ENCODE assay signal across 9 mouse cellular contexts in the genomic region with DNA sequence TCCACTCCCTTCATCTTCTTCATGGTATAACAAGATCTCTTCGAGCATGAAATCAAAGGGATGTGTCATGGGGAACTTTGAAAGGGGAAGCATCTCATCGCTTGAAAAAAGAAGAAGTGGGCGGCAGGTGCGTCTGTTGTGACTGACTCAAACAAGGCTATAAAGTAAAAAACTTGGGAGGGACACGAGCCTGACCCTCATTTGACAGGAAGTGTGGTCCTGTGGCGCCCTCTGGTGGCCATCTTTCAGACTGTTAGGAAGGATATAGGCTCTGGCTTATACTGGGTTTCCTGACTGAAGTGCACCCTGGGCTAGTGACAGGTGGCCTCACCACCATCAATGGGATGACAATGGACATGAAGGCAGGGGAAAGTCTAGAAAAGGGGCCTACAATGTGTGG. TPM values are rescaled to one million over a fixed set of nuclear protein-coding genes. Genes with fewer than 3 reads are reported as not detected.
A peak's percentile ranks its signal among the peaks of the same experiment; 100 is the strongest.
DNase-seq lines count a peak whose midpoint lies in the region; ATAC-seq and TF ChIP-seq lines count a peak whose summit lies in the region.
"Had no signal": no experiment of that assay in that cellular context is flagged by ENCODE, and none has a peak within 500 bp of the region (broad histone marks: within the 10 kb centered on the region; RNA-seq: fewer than 3 reads in every experiment).

No protein-coding gene starts in this region.

- no peak for ATAC-seq in embryonic facial prominence, embryonic 14.5 days (ENCODE audit: low read depth)
- peak; percentile 82 to 88 for ATAC-seq in hematopoietic stem cell, adult 5-6 weeks (replicated peaks in 1 of 2; ENCODE audit: insufficient read depth in 1 of 2, low FRiP score in 2 of 2, low TSS enrichment in 1 of 2, low read depth in 1 of 2, poor library complexity in 2 of 2, severe bottlenecking in 2 of 2)
- no peak for ATAC-seq in erythroid progenitor cell, adult 5-6 weeks (replicated peaks; ENCODE audit: low FRiP score, poor library complexity, severe bottlenecking)

- TF ChIP-seq CTCF in MEL (IDR thresholded peaks at IDR 0.05 in 2 of 3, conservative IDR thresholded peaks at IDR 0.05 in 1 of 3; ENCODE audit: control insufficient read depth in 1 of 3, insufficient read depth in 1 of 3, low read depth in 2 of 3, low read length in 3 of 3, poor library complexity in 1 of 3, severe bottlenecking in 1 of 3), result peak; percentile 71 to 99 (median 91)
- peak; percentile 83 for TF ChIP-seq CTCF in bone marrow, adult 2 months (IDR thresholded peaks at IDR 0.05; ENCODE audit: control insufficient read depth, insufficient read depth, low read length)

- H3K27me3 ChIP-seq in MEL (ENCODE audit: control insufficient read depth in 1 of 2, insufficient read depth in 2 of 2, low read length in 2 of 2), result no peaks in the 10 kb centered on the region
- H3K27me3 ChIP-seq in embryonic facial prominence, embryonic 14.5 days (replicated peaks; ENCODE audit: control insufficient read depth, insufficient read depth, low read length), result no peaks in the 10 kb centered on the region

- no peaks in the 10 kb centered on the region for H3K36me3 ChIP-seq in MEL (ENCODE audit: control insufficient read depth in 1 of 2, insufficient read depth in 2 of 2, low read length in 2 of 2)
- no peaks in the 10 kb centered on the region for H3K36me3 ChIP-seq in embryonic facial prominence, embryonic 14.5 days (ENCODE audit: control insufficient read depth, insufficient read depth, low read length)
- H3K36me3 ChIP-seq: lung, embryonic 15.5 days had no signal

- no peak overlapping the region for H3K4me3 ChIP-seq in MEL (ENCODE audit: control insufficient read depth in 1 of 2, insufficient read depth in 1 of 2, low read depth in 2 of 2, low read length in 2 of 2)
- no peak overlapping the region for H3K4me3 ChIP-seq in bone marrow, adult 2 months (replicated peaks; ENCODE audit: control insufficient read depth, low read depth, low read length)
- H3K4me3 ChIP-seq in embryonic facial prominence, embryonic 14.5 days (ENCODE audit: low read depth, low read length), result no peak overlapping the region
- H3K4me3 ChIP-seq: lung, embryonic 15.5 days had no signal

- DNase-seq in MEL (ENCODE audit: low read depth, low spot score), result peak; percentile 92
- DNase-seq in embryonic facial prominence, embryonic 14.5 days (ENCODE audit: low spot score), result peak; percentile 72
- peak; percentile 74 to 79 for DNase-seq in layer of hippocampus, postnatal 36 days
- DNase-seq in mesoderm, embryonic 11.5 days (ENCODE audit: low read depth, low spot score), result peak; percentile 87
- DNase-seq in skeletal muscle tissue, adult 2 months (ENCODE audit: low read depth, low spot score), result peak; percentile 72

- no peaks in the 10 kb centered on the region for H3K79me2 ChIP-seq in MEL (ENCODE audit: control insufficient read depth, insufficient read depth, low read length, poor library complexity)

- WGBS in bone marrow, adult 2 months, result 0% methylated on average over 6 of the region's 6 CpGs
- WGBS in embryonic facial prominence, embryonic 14.5 days, result 11% methylated on average over 6 of the region's 6 CpGs

- peak; percentile 95 for TF ChIP-seq RAD21 in MEL (IDR thresholded peaks at IDR 0.05; ENCODE audit: low read depth, low read length)

- H3K9me3 ChIP-seq in MEL (replicated peaks; ENCODE audit: insufficient read depth, low read length), result no peaks in the 10 kb centered on the region
- no peaks in the 10 kb centered on the region for H3K9me3 ChIP-seq in embryonic facial prominence, embryonic 14.5 days (ENCODE audit: control insufficient read depth, low read length)
- H3K9me3 ChIP-seq: lung, embryonic 15.5 days had no signal

- no peak for TF ChIP-seq POLR2A in MEL (IDR thresholded peaks at IDR 0.05; ENCODE audit: control insufficient read depth in 1 of 2, insufficient read depth in 1 of 2, low read depth in 1 of 2, low read length in 2 of 2, poor library complexity in 1 of 2)
- no peak for TF ChIP-seq POLR2A in bone marrow, adult 2 months (IDR thresholded peaks at IDR 0.05; ENCODE audit: borderline replicate concordance, control insufficient read depth, low read depth, low read length)

- H3K4me2 ChIP-seq in embryonic facial prominence, embryonic 14.5 days (ENCODE audit: low read depth, low read length), result no peak overlapping the region
- H3K4me2 ChIP-seq: lung, embryonic 15.5 days had no signal

- H3K4me1 ChIP-seq in MEL (ENCODE audit: control insufficient read depth in 1 of 2, insufficient read depth in 2 of 2, low read length in 2 of 2), result no peaks in the 10 kb centered on the region
- H3K4me1 ChIP-seq in bone marrow, adult 2 months (ENCODE audit: control insufficient read depth, insufficient read depth, low read length), result no peaks in the 10 kb centered on the region; the same call in 1 of the 2 replicates
- 0 out of 2 replicates have a peak, but pooled peaks cover 6% of the 10 kb centered on the region for H3K4me1 ChIP-seq in embryonic facial prominence, embryonic 14.5 days (ENCODE audit: control insufficient read depth, insufficient read depth, low read length)
- H3K4me1 ChIP-seq: lung, embryonic 15.5 days had no signal

- H3K27ac ChIP-seq in MEL (ENCODE audit: control insufficient read depth, low read depth, low read length), result no peak overlapping the region
- H3K27ac ChIP-seq in bone marrow, adult 2 months (ENCODE audit: control insufficient read depth, insufficient read depth, low read depth, low read length, poor library complexity), result no peak overlapping the region
- H3K27ac ChIP-seq in embryonic facial prominence, embryonic 14.5 days (replicated peaks; ENCODE audit: low read depth, low read length), result no peak overlapping the region
- H3K27ac ChIP-seq: lung, embryonic 15.5 days had no signal

- H3K9ac ChIP-seq in MEL (ENCODE audit: control insufficient read depth, low read depth, low read length, poor library complexity, severe bottlenecking), result no peak overlapping the region
- H3K9ac ChIP-seq in embryonic facial prominence, embryonic 14.5 days (ENCODE audit: low read depth, low read length), result no peak overlapping the region
- H3K9ac ChIP-seq: lung, embryonic 15.5 days had no signal

- TF ChIP-seq EP300 in MEL (IDR thresholded peaks at IDR 0.05; ENCODE audit: low read depth in 1 of 2, low read length in 2 of 2), result no peak

TF ChIP-seq in MEL, 35 proteins besides CTCF, POLR2A, EP300 and RAD21 (continues in another document):
- TF ChIP-seq GABPA (IDR thresholded peaks at IDR 0.05; ENCODE audit: low read depth, low read length) (no peak), JUND (IDR thresholded peaks at IDR 0.05; ENCODE audit: low read depth, low read length) (no peak), ELF1 (IDR thresholded peaks at IDR 0.05; ENCODE audit: low read depth, low read length) (peak; percentile 54), CHD2 (IDR thresholded peaks at IDR 0.05; ENCODE audit: low read length) (no peak), ZNF384 (IDR thresholded peaks at IDR 0.05; ENCODE audit: low read depth, low read length) (peak; percentile 64)

RNA-seq across cellular contexts. Expression of a gene that starts 6.5 kb away (rescaled TPM):
- not detected in 2 replicates for total RNA-seq in MEL (2012; rRNA removed)
- polyA plus RNA-seq in MEL (2012; ENCODE audit: insufficient read depth in 1 of 2, insufficient read length in 2 of 2, low read depth in 1 of 2, low replicate concordance in 2 of 2, missing spikeins in 1 of 2), result not detected
- not detected in 2 replicates for polyA plus RNA-seq in bone marrow, adult 2 months (2011; ENCODE audit: insufficient read depth, insufficient read length, low replicate concordance, missing spikeins)
- polyA plus RNA-seq in embryonic facial prominence, embryonic 14.5 days (2014; fragmentation: Nextera tagmentation; extraction: Ambion mirVana), result 0.28 and 0.38 TPM in 2 replicates
- total RNA-seq in hematopoietic stem cell, adult 5-6 weeks (2017), result not detected in 2 replicates
- not detected for total RNA-seq in layer of hippocampus, postnatal 36 days (2021)
- not detected in 2 replicates for total RNA-seq in erythroid progenitor cell, adult 5-6 weeks (2015; ENCODE audit: low replicate concordance)
- not detected in 2 replicates for total RNA-seq in erythroid progenitor cell, adult 5-6 weeks (2017; ENCODE audit: low replicate concordance)
- polyA plus RNA-seq: lung, embryonic 15.5 days had no signal

RNA-seq across cellular contexts. Expression of a gene that starts 10.5 kb away (rescaled TPM):
- total RNA-seq in MEL (2012; rRNA removed), result not detected in 2 replicates
- not detected for polyA plus RNA-seq in MEL (2012; ENCODE audit: insufficient read depth in 1 of 2, insufficient read length in 2 of 2, low read depth in 1 of 2, low replicate concordance in 2 of 2, missing spikeins in 1 of 2)
- polyA plus RNA-seq in bone marrow, adult 2 months (2011; ENCODE audit: insufficient read depth, insufficient read length, low replicate concordance, missing spikeins), result not detected in 2 replicates
- not detected in 2 replicates for polyA plus RNA-seq in embryonic facial prominence, embryonic 14.5 days (2014; fragmentation: Nextera tagmentation; extraction: Ambion mirVana)
- not detected in 2 replicates for total RNA-seq in hematopoietic stem cell, adult 5-6 weeks (2017)
- total RNA-seq in layer of hippocampus, postnatal 36 days (2021), result not detected
- not detected in 2 replicates for total RNA-seq in erythroid progenitor cell, adult 5-6 weeks (2015; ENCODE audit: low replicate concordance)
- not detected in 2 replicates for total RNA-seq in erythroid progenitor cell, adult 5-6 weeks (2017; ENCODE audit: low replicate concordance)
- polyA plus RNA-seq: lung, embryonic 15.5 days had no signal

RNA-seq across cellular contexts. Expression of a gene that starts 21.0 kb away (rescaled TPM):
- not detected in 2 replicates for total RNA-seq in MEL (2012; rRNA removed)
- polyA plus RNA-seq in MEL (2012; ENCODE audit: insufficient read depth in 1 of 2, insufficient read length in 2 of 2, low read depth in 1 of 2, low replicate concordance in 2 of 2, missing spikeins in 1 of 2), result not detected
- not detected in 2 replicates for polyA plus RNA-seq in bone marrow, adult 2 months (2011; ENCODE audit: insufficient read depth, insufficient read length, low replicate concordance, missing spikeins)
- polyA plus RNA-seq in embryonic facial prominence, embryonic 14.5 days (2014; fragmentation: Nextera tagmentation; extraction: Ambion mirVana), result 2.2 and 2.3 TPM in 2 replicates
- not detected in 2 replicates for total RNA-seq in hematopoietic stem cell, adult 5-6 weeks (2017)
- total RNA-seq in layer of hippocampus, postnatal 36 days (2021), result under 1 TPM; 0.70 to 0.73 TPM
- total RNA-seq in erythroid progenitor cell, adult 5-6 weeks (2015; ENCODE audit: low replicate concordance), result not detected in 2 replicates
- total RNA-seq in erythroid progenitor cell, adult 5-6 weeks (2017; ENCODE audit: low replicate concordance), result not detected in 2 replicates

RNA-seq across cellular contexts. Expression of a gene that starts 29.5 kb away (rescaled TPM):
- 11.3 and 11.7 TPM in 2 replicates for total RNA-seq in MEL (2012; rRNA removed)
- 10 to 100 TPM in 1 of 2 experiments, not detected in 1; 15.0 TPM for polyA plus RNA-seq in MEL (2012; ENCODE audit: insufficient read depth in 1 of 2, insufficient read length in 2 of 2, low read depth in 1 of 2, low replicate concordance in 2 of 2, missing spikeins in 1 of 2)
- 2.9 and 6.3 TPM in 2 replicates for polyA plus RNA-seq in bone marrow, adult 2 months (2011; ENCODE audit: insufficient read depth, insufficient read length, low replicate concordance, missing spikeins)
- polyA plus RNA-seq in embryonic facial prominence, embryonic 14.5 days (2014; fragmentation: Nextera tagmentation; extraction: Ambion mirVana), result 4.0 and 4.1 TPM in 2 replicates
- 10.4 and 12.3 TPM in 2 replicates for total RNA-seq in hematopoietic stem cell, adult 5-6 weeks (2017)
- 10 to 100 TPM; 10.8 to 12.8 TPM for total RNA-seq in layer of hippocampus, postnatal 36 days (2021)
- not detected in 2 replicates for total RNA-seq in erythroid progenitor cell, adult 5-6 weeks (2015; ENCODE audit: low replicate concordance)
- total RNA-seq in erythroid progenitor cell, adult 5-6 weeks (2017; ENCODE audit: low replicate concordance), result 0.13 and 0.83 TPM in 2 replicates

Comparison
In these comparisons a context has a peak if more than half of its experiments do, and no peak if none do; other contexts are left out.
1. ATAC-seq: peak in hematopoietic stem cell, adult 5-6 weeks (2 of 2); none in embryonic facial prominence, embryonic 14.5 days (single experiment) and erythroid progenitor cell, adult 5-6 weeks (single experiment).
2. Peak in every context shown above with its lines, with median percentiles within 50 percentile points of each other: DNase-seq.